Mouse (Mus musculus) cortical plate, adult 2 months (tissue): ENCODE measurements around the gene Hacl1. TPM values are rescaled to one million over a fixed set of nuclear protein-coding genes. Genes with fewer than 3 reads are reported as not detected.

Experiments used
- H3K27ac ChIP-seq: fragments of 200-500 bp; 2 replicates; pipeline ENCODE4 v1.5.1; 2012; ENCODE audit warnings: low read length, control low read depth, inconsistent platforms; ENCODE audit not compliant: insufficient read depth
- H3K4me1 ChIP-seq: fragments of 200-500 bp; 2 replicates; pipeline ENCODE4 v1.6.1; 2011; ENCODE audit warnings: low read length; ENCODE audit not compliant: control insufficient read depth, insufficient read depth
- H3K4me3 ChIP-seq: fragments of 200-500 bp; 2 replicates; pipeline ENCODE4 v1.5.1; 2011; ENCODE audit warnings: mild to moderate bottlenecking, low read length, control low read depth; ENCODE audit not compliant: insufficient read depth
- CTCF ChIP-seq: fragments of 200-500 bp; IDR thresholded peaks from 2 replicates; pipeline ENCODE4 v1.5.1; 2011; ENCODE audit warnings: mild to moderate bottlenecking, control low read depth, low read length; ENCODE audit not compliant: insufficient read depth; ENCODE audit errors: extremely low read depth
- POLR2A ChIP-seq: fragments of 200-500 bp; IDR thresholded peaks from 2 replicates; pipeline ENCODE4 v1.6.1; 2011; ENCODE audit warnings: mild to moderate bottlenecking, low read length, control low read depth; ENCODE audit not compliant: insufficient read depth; ENCODE audit errors: extremely low read depth
- polyA plus RNA-seq: library from polyadenylated mRNA; depleted of rRNA; stranded (reverse); fragments of >200 nt; gene quantifications from 2 replicates; pipeline ENCODE4 v1.2.3, GENCODE M21; 2012

The Hacl1 gene
- polyA plus RNA-seq, 1 experiment, result 11.3 TPM

GRCm38 (mm10) chr14:31644183-31644830 is 3.2 kb upstream of the Hacl1 start:
- Histone ChIP-seq H3K27ac (no peak overlapping the region), H3K4me1 (0 out of 2 replicates have a peak, but pooled peaks cover 1% of the 10 kb centered on the region), H3K4me3 (no peak overlapping the region)
- no peak for TF ChIP-seq CTCF

- Histone ChIP-seq H3K27ac (no peak overlapping the region), H3K4me1 (0 out of 2 replicates have a peak, but pooled peaks cover 1% of the 10 kb centered on the region), H3K4me3 (peak overlapping the region; percentile 73)
- TF ChIP-seq POLR2A (no peak), CTCF (no peak)
Measured at GRCm38 (mm10) chr14:31641506-31642155, 545 bp upstream of the Hacl1 start.

GRCm38 (mm10) chr14:31640346-31640889 is 668 bp downstream of the Hacl1 start, which contains the start of gene Gm49387:
TSS of gene Gm49387 (minus strand) at chr14:31640878.
- no peak for TF ChIP-seq POLR2A
- TF ChIP-seq CTCF, result no peak
- H3K4me1 ChIP-seq, result 0 out of 2 replicates have a peak, but pooled peaks cover 1% of the 10 kb centered on the region
- peak within 1 kb of the TSS; percentile 73 for H3K4me3 ChIP-seq
- peak within 1 kb of the TSS; percentile 32; the same call in 1 of the 2 replicates for H3K27ac ChIP-seq

- TF ChIP-seq CTCF (no peak), POLR2A (no peak)
- Histone ChIP-seq H3K4me1 (no peaks in the 10 kb centered on the region), H3K27ac (no peak overlapping the region), H3K4me3 (no peak overlapping the region)
Measured at GRCm38 (mm10) chr14:31630677-31631076, 10.4 kb downstream of the Hacl1 start.

DNA sequence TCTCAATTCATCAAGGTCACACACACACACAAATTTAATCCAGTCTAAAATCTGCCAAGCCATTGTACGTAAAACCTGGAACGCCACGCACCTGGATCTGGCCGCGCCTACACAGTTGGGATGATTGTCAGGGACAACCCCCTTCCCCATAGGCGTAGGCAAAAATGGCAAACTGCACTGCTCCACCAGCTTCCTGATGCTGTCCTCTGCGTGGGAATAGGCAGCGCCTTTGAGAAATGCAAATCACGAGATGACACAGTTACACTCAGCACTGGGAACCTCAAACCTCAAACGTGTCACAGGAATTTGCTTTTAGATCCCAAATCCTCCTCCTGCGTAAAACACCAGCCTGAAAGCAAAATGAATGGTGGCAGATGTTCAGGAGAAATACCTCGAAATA is 18.3 kb downstream of the Hacl1 start:
- no peak overlapping the region for H3K4me3 ChIP-seq
- no peak overlapping the region for H3K27ac ChIP-seq
- H3K4me1 ChIP-seq, result peaks cover 2% of the 10 kb centered on the region
- TF ChIP-seq CTCF (no peak), POLR2A (no peak)

DNA sequence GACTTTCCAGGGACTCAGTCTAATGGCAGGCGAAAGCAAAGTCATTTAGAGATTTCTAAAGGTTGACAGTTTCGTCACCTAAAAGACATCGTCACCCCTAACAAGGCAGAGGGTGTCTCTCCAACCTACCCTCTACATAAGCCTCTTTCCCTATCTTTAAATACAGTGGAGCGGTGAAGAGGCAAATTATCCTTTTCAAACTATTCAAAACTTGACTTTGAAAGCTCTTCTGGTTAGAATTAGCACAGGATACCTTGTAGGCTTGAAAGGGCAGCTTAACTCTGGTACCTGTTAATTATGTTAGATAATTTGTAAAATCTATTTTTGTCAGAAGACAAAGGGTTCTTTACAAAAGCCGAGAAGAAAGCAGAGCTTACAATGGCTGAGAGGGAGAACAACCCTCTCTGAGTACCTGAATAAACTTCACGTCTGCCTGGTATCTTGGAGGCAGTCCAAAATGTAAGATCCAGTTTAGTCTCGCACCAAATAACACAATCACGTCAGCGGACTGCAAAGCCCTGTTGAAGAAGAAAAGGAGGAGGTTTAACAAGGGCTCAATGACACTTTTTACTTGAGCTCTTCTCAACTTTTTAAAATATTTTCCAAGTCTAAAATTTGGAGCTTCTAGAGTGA is 20.4 kb downstream of the Hacl1 start:
- no peak overlapping the region for H3K4me3 ChIP-seq
- no peak for TF ChIP-seq POLR2A
- no peak for TF ChIP-seq CTCF
- peaks cover 2% of the 10 kb centered on the region for H3K4me1 ChIP-seq
- no peak overlapping the region for H3K27ac ChIP-seq

- H3K27ac ChIP-seq, result no peak overlapping the region
- peaks cover 2% of the 10 kb centered on the region for H3K4me1 ChIP-seq
- no peak for TF ChIP-seq POLR2A
- H3K4me3 ChIP-seq, result no peak overlapping the region
Measured at GRCm38 (mm10) chr14:31617997-31618396, 23.1 kb downstream of the Hacl1 start.

DNA sequence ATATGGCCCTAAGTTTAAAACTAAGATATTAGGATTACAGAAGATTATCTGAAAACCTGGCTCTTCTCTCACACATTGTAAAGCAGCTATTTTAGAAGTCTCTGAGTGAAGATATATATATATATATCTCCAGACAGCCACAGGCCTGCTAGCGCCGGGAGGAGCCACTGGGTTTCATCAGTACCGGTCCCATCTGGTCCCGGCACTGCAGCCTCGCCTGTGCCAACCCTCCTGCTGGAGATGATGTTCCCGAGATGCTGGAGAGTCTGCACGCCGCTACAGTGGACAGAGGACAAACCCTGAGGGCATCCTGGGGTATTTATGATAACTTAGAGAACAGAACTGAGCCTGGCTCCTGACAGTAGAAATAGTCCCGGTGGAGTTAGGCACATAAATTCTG is 23.9 kb downstream of the Hacl1 start:
- TF ChIP-seq CTCF (no peak), POLR2A (no peak)
- H3K4me1 ChIP-seq, result peaks cover 2% of the 10 kb centered on the region
- H3K4me3 ChIP-seq, result no peak overlapping the region
- H3K27ac ChIP-seq, result no peak overlapping the region

- Histone ChIP-seq H3K27ac (no peak overlapping the region), H3K4me3 (no peak overlapping the region), H3K4me1 (no peaks in the 10 kb centered on the region)
- no peak for TF ChIP-seq POLR2A
- TF ChIP-seq CTCF, result no peak
Measured at GRCm38 (mm10) chr14:31613671-31614070, 27.4 kb downstream of the Hacl1 start.
